Mouse (Mus musculus) hindbrain, embryonic 10.5 days (tissue): ENCODE results near the gene Stxbp6. TPM values are rescaled to one million over a fixed set of nuclear protein-coding genes. Genes with fewer than 3 reads are reported as not detected.

Experiments
- DNase-seq: peaks from one replicate; pipeline ENCODE4 v3.0.0-alpha.2; 2017; ENCODE audit warnings: low spot score
- H3K27ac ChIP-seq: fragments of 300-500 bp; sonication (generic); 2 replicates; pipeline ENCODE4 v1.5.1; 2016; ENCODE audit warnings: mild to moderate bottlenecking, moderate library complexity
- H3K27me3 ChIP-seq: fragments of 300-500 bp; sonication (generic); 2 replicates; pipeline ENCODE4 v1.6.1; 2016; ENCODE audit warnings: mild to moderate bottlenecking; ENCODE audit not compliant: poor library complexity, insufficient read depth, severe bottlenecking
- H3K36me3 ChIP-seq: fragments of 300-500 bp; sonication (generic); 2 replicates; pipeline ENCODE4 v1.6.1; 2016; ENCODE audit warnings: mild to moderate bottlenecking, moderate library complexity
- H3K4me1 ChIP-seq: fragments of 300-500 bp; sonication (generic); replicated peaks from 2 replicates; pipeline ENCODE4 v1.6.1; 2016; ENCODE audit warnings: mild to moderate bottlenecking
- H3K4me3 ChIP-seq: fragments of 300-500 bp; sonication (generic); 2 replicates; pipeline ENCODE4 v1.5.1; 2016; ENCODE audit warnings: mild to moderate bottlenecking, moderate library complexity
- H3K9me3 ChIP-seq: fragments of 300-500 bp; sonication (generic); 2 replicates; pipeline ENCODE4 v1.6.1; 2016; ENCODE audit warnings: mild to moderate bottlenecking, moderate library complexity
- WGBS: fragments of 180-500 bp; shearing (Covaris S2); methylation state at CpG from one replicate; pipeline ENCODE4 v1.1.7; 2016; 5-methylcytosine and 5-hydroxymethylcytosine counted together
- polyA plus RNA-seq: library from polyadenylated mRNA; unstranded; fragments of >200 nt; fragmentation: Nextera tagmentation; extraction: Ambion mirVana; gene quantifications from 2 replicates; pipeline ENCODE4 v1.2.1, GENCODE M21; 2016

The Stxbp6 gene
- polyA plus RNA-seq, 1 experiment from 2014 or later = 14.9 TPM

GRCm38 (mm10) chr12:45009984-45010611 lies 64.4 kb downstream of the Stxbp6 start:
- Histone ChIP-seq H3K27me3 (no peaks in the 10 kb centered on the region), H3K36me3 (no peaks in the 10 kb centered on the region), H3K9me3 (no peaks in the 10 kb centered on the region), H3K4me3 (no peak overlapping the region), H3K4me1 (no peaks in the 10 kb centered on the region), H3K27ac (no peak overlapping the region)
- DNase-seq = no peak
- WGBS = 89% methylated on average over 2 of the region's 2 CpGs

GRCm38 (mm10) chr12:45006569-45006968 lies 67.9 kb downstream of the Stxbp6 start:
- Histone ChIP-seq H3K4me3 (no peak overlapping the region), H3K27me3 (no peaks in the 10 kb centered on the region), H3K36me3 (no peaks in the 10 kb centered on the region), H3K4me1 (no peaks in the 10 kb centered on the region), H3K27ac (no peak overlapping the region), H3K9me3 (no peaks in the 10 kb centered on the region)
- WGBS = 86% methylated on average over 2 of the region's 2 CpGs
- no peak for DNase-seq

- H3K27ac ChIP-seq = no peak overlapping the region
- H3K27me3 ChIP-seq = no peaks in the 10 kb centered on the region
- no peaks in the 10 kb centered on the region for H3K36me3 ChIP-seq
- no peaks in the 10 kb centered on the region for H3K4me1 ChIP-seq
- no peak for DNase-seq
- H3K4me3 ChIP-seq = no peak overlapping the region
- WGBS = 89% methylated on average over 4 of the region's 4 CpGs
- H3K9me3 ChIP-seq = no peaks in the 10 kb centered on the region
Observed at GRCm38 (mm10) chr12:45006049-45006448, 68.5 kb downstream of the Stxbp6 start.

GRCm38 (mm10) chr12:45001996-45002395 lies 72.5 kb downstream of the Stxbp6 start:
- Histone ChIP-seq H3K9me3 (no peaks in the 10 kb centered on the region), H3K27ac (no peak overlapping the region), H3K27me3 (no peaks in the 10 kb centered on the region), H3K36me3 (no peaks in the 10 kb centered on the region), H3K4me1 (no peaks in the 10 kb centered on the region), H3K4me3 (no peak overlapping the region)
- WGBS = 92% methylated on average over 1 of the region's 1 CpGs
- no peak for DNase-seq

GRCm38 (mm10) chr12:44997422-44997821 lies 77.1 kb downstream of the Stxbp6 start:
- Histone ChIP-seq H3K4me1 (no peaks in the 10 kb centered on the region), H3K27ac (no peak overlapping the region), H3K36me3 (no peaks in the 10 kb centered on the region), H3K9me3 (no peaks in the 10 kb centered on the region), H3K27me3 (no peaks in the 10 kb centered on the region), H3K4me3 (no peak overlapping the region)
- DNase-seq = no peak
- WGBS = 91% methylated on average over 4 of the region's 4 CpGs

GRCm38 (mm10) chr12:44996897-44997296 lies 77.6 kb downstream of the Stxbp6 start:
- no peaks in the 10 kb centered on the region for H3K9me3 ChIP-seq
- H3K27ac ChIP-seq = no peak overlapping the region
- WGBS = 90% methylated on average over 3 of the region's 3 CpGs
- H3K27me3 ChIP-seq = no peaks in the 10 kb centered on the region
- H3K36me3 ChIP-seq = no peaks in the 10 kb centered on the region
- H3K4me3 ChIP-seq = no peak overlapping the region
- no peaks in the 10 kb centered on the region for H3K4me1 ChIP-seq
- DNase-seq = no peak

- Histone ChIP-seq H3K4me3 (no peak overlapping the region), H3K27ac (no peak overlapping the region), H3K27me3 (no peaks in the 10 kb centered on the region), H3K9me3 (no peaks in the 10 kb centered on the region), H3K4me1 (no peaks in the 10 kb centered on the region), H3K36me3 (no peaks in the 10 kb centered on the region)
- WGBS = 76% methylated on average over 2 of the region's 2 CpGs
- no peak for DNase-seq
Observed at GRCm38 (mm10) chr12:44996274-44996673, 78.2 kb downstream of the Stxbp6 start.

- Histone ChIP-seq H3K27me3 (no peaks in the 10 kb centered on the region), H3K36me3 (no peaks in the 10 kb centered on the region), H3K9me3 (no peaks in the 10 kb centered on the region), H3K4me1 (0 out of 2 replicates have a peak, but pooled peaks cover 6% of the 10 kb centered on the region), H3K27ac (no peak overlapping the region), H3K4me3 (no peak overlapping the region)
- no peak for DNase-seq
- WGBS = 97% methylated on average over 3 of the region's 3 CpGs
Observed at GRCm38 (mm10) chr12:44993391-44993790, 81.1 kb downstream of the Stxbp6 start.

GRCm38 (mm10) chr12:44992847-44993246 lies 81.7 kb downstream of the Stxbp6 start:
- no peak for DNase-seq
- Histone ChIP-seq H3K36me3 (no peaks in the 10 kb centered on the region), H3K4me1 (0 out of 2 replicates have a peak, but pooled peaks cover 6% of the 10 kb centered on the region), H3K27me3 (no peaks in the 10 kb centered on the region), H3K27ac (no peak overlapping the region), H3K9me3 (no peaks in the 10 kb centered on the region), H3K4me3 (no peak overlapping the region)
- WGBS = 89% methylated on average over 4 of the region's 4 CpGs

GRCm38 (mm10) chr12:44990379-44990778 lies 84.1 kb downstream of the Stxbp6 start:
- Histone ChIP-seq H3K9me3 (no peaks in the 10 kb centered on the region), H3K4me3 (no peak overlapping the region), H3K27me3 (no peaks in the 10 kb centered on the region), H3K4me1 (0 out of 2 replicates have a peak, but pooled peaks cover 6% of the 10 kb centered on the region), H3K27ac (no peak overlapping the region), H3K36me3 (no peaks in the 10 kb centered on the region)
- no peak for DNase-seq
- 71% methylated on average over 9 of the region's 9 CpGs for WGBS

GRCm38 (mm10) chr12:44989011-44989410 lies 85.5 kb downstream of the Stxbp6 start:
- Histone ChIP-seq H3K4me3 (no peak overlapping the region), H3K27me3 (no peaks in the 10 kb centered on the region), H3K9me3 (no peaks in the 10 kb centered on the region), H3K4me1 (0 out of 2 replicates have a peak, but pooled peaks cover 6% of the 10 kb centered on the region), H3K36me3 (no peaks in the 10 kb centered on the region), H3K27ac (no peak overlapping the region)
- WGBS = 84% methylated on average over 4 of the region's 4 CpGs
- no peak for DNase-seq

GRCm38 (mm10) chr12:44987762-44988161 lies 86.7 kb downstream of the Stxbp6 start:
- Histone ChIP-seq H3K4me1 (0 out of 2 replicates have a peak, but pooled peaks cover 6% of the 10 kb centered on the region), H3K27me3 (no peaks in the 10 kb centered on the region), H3K36me3 (no peaks in the 10 kb centered on the region), H3K9me3 (no peaks in the 10 kb centered on the region), H3K4me3 (no peak overlapping the region), H3K27ac (no peak overlapping the region)
- 95% methylated on average over 1 of the region's 1 CpGs for WGBS
- no peak for DNase-seq

GRCm38 (mm10) chr12:44979316-44979848 lies 95.1 kb downstream of the Stxbp6 start:
- DNase-seq = no peak
- Histone ChIP-seq H3K27me3 (no peaks in the 10 kb centered on the region), H3K27ac (no peak overlapping the region), H3K36me3 (no peaks in the 10 kb centered on the region), H3K9me3 (no peaks in the 10 kb centered on the region), H3K4me3 (no peak overlapping the region), H3K4me1 (0 out of 2 replicates have a peak, but pooled peaks cover 4% of the 10 kb centered on the region)
- 86% methylated on average over 5 of the region's 5 CpGs for WGBS
